Mouse (Mus musculus) activated CD4-positive, CD25-positive, alpha-beta regulatory T cell, adult 4 months (primary cell): ENCODE measurements around the gene Olfr93. TPM values are rescaled to one million over a fixed set of nuclear protein-coding genes. Genes with fewer than 3 reads are reported as not detected.
A peak's percentile ranks its signal among the peaks of the same experiment; 100 is the strongest.
"Not testable (repeated sequence)": the region's sequence is repeated elsewhere in the genome, so short reads cannot be mapped to it uniquely, and the experiment has no call there.

ENCODE experiments used
- ATAC-seq: one replicate; pipeline ENCODE4 v1.8.0; 2017
- polyA plus RNA-seq, 2 experiments: library from polyadenylated mRNA; unstranded; fragments of 100-300 nt; shearing (Covaris generic); gene quantifications; one replicate each; pipeline ENCODE4 v1.2.1; 2017

Olfr93 gene
- not detected for polyA plus RNA-seq

- ATAC-seq = no peak
Observed at GRCm38 (mm10) chr17:37161394-37161793, at the start of gene Olfr93. TSS of gene Olfr93 (minus strand) at chr17:37161494.

GRCm38 (mm10) chr17:37203917-37204236, 42.6 kb upstream of the Olfr93 start:
- no peak for ATAC-seq

GRCm38 (mm10) chr17:37203206-37203916, 42.1 kb upstream of the Olfr93 start:
- peak; percentile 85 for ATAC-seq

GRCm38 (mm10) chr17:37200894-37201293, 39.6 kb upstream of the Olfr93 start, which contains the start of gene Olfr94:
TSS of gene Olfr94 (minus strand) at chr17:37200994.
- no peak for ATAC-seq

- no peak for ATAC-seq
Observed at GRCm38 (mm10) chr17:37196845-37197724, 35.8 kb upstream of the Olfr93 start.

- no peak for ATAC-seq
Observed at GRCm38 (mm10) chr17:37194782-37195181, 33.5 kb upstream of the Olfr93 start.

GRCm38 (mm10) chr17:37193656-37194055, 32.4 kb upstream of the Olfr93 start, which contains the start of gene Ubd:
TSS of gene Ubd (plus strand) at chr17:37193892.
- no peak for ATAC-seq

GRCm38 (mm10) chr17:37193032-37193431, 31.7 kb upstream of the Olfr93 start:
- ATAC-seq = no peak

GRCm38 (mm10) chr17:37190711-37191110, 29.4 kb upstream of the Olfr93 start:
- no peak for ATAC-seq

GRCm38 (mm10) chr17:37185474-37185873, 24.2 kb upstream of the Olfr93 start:
- ATAC-seq = no peak

GRCm38 (mm10) chr17:37131366-37131765, 29.9 kb downstream of the Olfr93 start:
- not testable (repeated sequence) for ATAC-seq

- no peak for ATAC-seq
Observed at GRCm38 (mm10) chr17:37119988-37120387, 41.3 kb downstream of the Olfr93 start, which contains the start of gene Olfr92. TSS of gene Olfr92 (minus strand) at chr17:37120088.

GRCm38 (mm10) chr17:37098178-37098577, 63.1 kb downstream of the Olfr93 start, which contains the start of gene Olfr91:
TSS of gene Olfr91 (minus strand) at chr17:37098278.
- no peak for ATAC-seq

- ATAC-seq = no peak
Observed at GRCm38 (mm10) chr17:37093289-37093688, 68.0 kb downstream of the Olfr93 start.

- no peak for ATAC-seq
Observed at GRCm38 (mm10) chr17:37092198-37092597, 69.1 kb downstream of the Olfr93 start.

Other genes starting within 250 kb of the Olfr93 start
- not detected for gene Rnf39, start 218.6 kb downstream of the Olfr93 start, polyA plus RNA-seq
- gene Ppp1r11, start 209.8 kb downstream of the Olfr93 start, polyA plus RNA-seq = 100 to 1,000 TPM; 190 to 210 TPM
- gene Znrd1, start 202.9 kb downstream of the Olfr93 start, polyA plus RNA-seq = 10 to 100 TPM; 72.7 to 81.5 TPM
- 1 to 10 TPM; 4.9 to 5.4 TPM for gene Znrd1as, start 202.9 kb downstream of the Olfr93 start, polyA plus RNA-seq
- gene 2410137M14Rik, start 180.3 kb downstream of the Olfr93 start, polyA plus RNA-seq = not detected
- not detected for gene H2-M5, start 172.0 kb downstream of the Olfr93 start, polyA plus RNA-seq
- not detected for gene Zfp57, start 160.3 kb downstream of the Olfr93 start, polyA plus RNA-seq
- not detected for gene Mog, start 138.1 kb downstream of the Olfr93 start, polyA plus RNA-seq
- 1 to 10 TPM; 5.0 to 6.2 TPM for gene Gabbr1, start 115.5 kb downstream of the Olfr93 start, polyA plus RNA-seq
- under 1 TPM in 1 of 2 experiments, not detected in 1; 0.19 TPM for gene Olfr90, start 73.0 kb downstream of the Olfr93 start, polyA plus RNA-seq
- not detected for gene Olfr91, start 63.2 kb downstream of the Olfr93 start, polyA plus RNA-seq
- not detected for gene Olfr92, start 41.4 kb downstream of the Olfr93 start, polyA plus RNA-seq
- gene Ubd, start 32.4 kb upstream of the Olfr93 start, polyA plus RNA-seq = under 1 TPM in 1 of 2 experiments, not detected in 1; 0.75 TPM
- not detected for gene Olfr94, start 39.5 kb upstream of the Olfr93 start, polyA plus RNA-seq
- not detected for gene Olfr95, start 51.6 kb upstream of the Olfr93 start, polyA plus RNA-seq
- not detected for gene Olfr96, start 58.7 kb upstream of the Olfr93 start, polyA plus RNA-seq
- not detected for gene Olfr97, start 75.8 kb upstream of the Olfr93 start, polyA plus RNA-seq
- 1 to 10 TPM in 1 of 2 experiments, under 1 TPM in 1; 0.54 to 1.0 TPM for gene Olfr98, start 102.3 kb upstream of the Olfr93 start, polyA plus RNA-seq
- 100 to 1,000 TPM in 1 of 2 experiments, 10 to 100 TPM in 1; 94.0 to 120 TPM for gene H2-M3, start 108.7 kb upstream of the Olfr93 start, polyA plus RNA-seq
- 1 to 10 TPM; 5.1 to 5.7 TPM for gene Olfr99, start 122.0 kb upstream of the Olfr93 start, polyA plus RNA-seq
- gene Olfr101, start 142.8 kb upstream of the Olfr93 start, polyA plus RNA-seq = under 1 TPM in 1 of 2 experiments, not detected in 1; 0.15 TPM
- gene Olfr102, start 155.6 kb upstream of the Olfr93 start, polyA plus RNA-seq = under 1 TPM in 1 of 2 experiments, not detected in 1; 0.33 TPM
- gene Olfr103, start 178.2 kb upstream of the Olfr93 start, polyA plus RNA-seq = not detected
- gene Olfr104-ps, start 198.1 kb upstream of the Olfr93 start, polyA plus RNA-seq = not detected
- not detected for gene Olfr105-ps, start 217.5 kb upstream of the Olfr93 start, polyA plus RNA-seq
- not detected for gene Olfr106-ps, start 228.9 kb upstream of the Olfr93 start, polyA plus RNA-seq
- under 1 TPM in 1 of 2 experiments, not detected in 1; 0.12 TPM for gene Olfr107, start 237.7 kb upstream of the Olfr93 start, polyA plus RNA-seq